Mouse (Mus musculus) intestine, postnatal 0 days (tissue): ENCODE data around the gene Nell1. TPM values are rescaled to one million over a fixed set of nuclear protein-coding genes. Genes with fewer than 3 reads are reported as not detected.

Experiments
- ATAC-seq: fragments of 200-750 bp; cut with Nextera tagmentation; 2 replicates; pipeline ENCODE4 v1.8.0; 2017; ENCODE audit warnings: mild to moderate bottlenecking, moderate TSS enrichment, moderate library complexity
- H3K27ac ChIP-seq: fragments of 300-500 bp; sonication (generic); 2 replicates; pipeline ENCODE4 v1.5.1; 2014; ENCODE audit warnings: mild to moderate bottlenecking, low read depth, low read length, moderate library complexity
- H3K27me3 ChIP-seq: fragments of 300-500 bp; sonication (generic); replicated peaks from 2 replicates; pipeline ENCODE4 v1.6.1; 2014; ENCODE audit warnings: low read length, mixed read lengths; ENCODE audit not compliant: control insufficient read depth, insufficient read depth
- H3K36me3 ChIP-seq: fragments of 300-500 bp; sonication (generic); 2 replicates; pipeline ENCODE4 v1.6.1; 2014; ENCODE audit warnings: mild to moderate bottlenecking, moderate library complexity; ENCODE audit not compliant: control insufficient read depth, insufficient read depth
- H3K4me1 ChIP-seq: fragments of 300-500 bp; sonication (generic); replicated peaks from 2 replicates; pipeline ENCODE4 v1.6.1; 2014; ENCODE audit warnings: antibody characterized with exemption, low read length, mixed read lengths; ENCODE audit not compliant: control insufficient read depth, insufficient read depth
- H3K4me2 ChIP-seq: fragments of 300-500 bp; sonication (generic); replicated peaks from 2 replicates; pipeline ENCODE4 v1.6.1; 2014; ENCODE audit warnings: low read depth, mild to moderate bottlenecking, moderate library complexity
- H3K4me3 ChIP-seq: fragments of 300-500 bp; sonication (generic); 2 replicates; pipeline ENCODE4 v1.5.1; 2014; ENCODE audit warnings: low read depth, low read length
- H3K9ac ChIP-seq: fragments of 300-500 bp; sonication (generic); 2 replicates; pipeline ENCODE4 v1.6.1; 2014; ENCODE audit warnings: mild to moderate bottlenecking, low read depth, low read length
- H3K9me3 ChIP-seq: fragments of 300-500 bp; sonication (generic); 2 replicates; pipeline ENCODE4 v1.6.1; 2016; ENCODE audit warnings: mixed run types; ENCODE audit not compliant: control insufficient read depth
- CTCF ChIP-seq: sonication (generic); IDR thresholded peaks from 2 replicates; pipeline ENCODE4 v1.5.1; 2016; ENCODE audit warnings: low read depth, mild to moderate bottlenecking, control low read depth, antibody characterized with exemption, moderate library complexity
- WGBS: fragments of 180-500 bp; shearing (Covaris S2); extraction: QIAGEN DNeasy Blood & Tissue Kit; methylation state at CpG from one replicate; pipeline ENCODE4 v1.1.7; 2014; 5-methylcytosine and 5-hydroxymethylcytosine counted together
- polyA plus RNA-seq: library from polyadenylated mRNA; unstranded; fragments of >200 nt; fragmentation: Nextera tagmentation; extraction: Ambion mirVana; gene quantifications from 2 replicates; pipeline ENCODE4 v1.2.1, GENCODE M21; 2015

The Nell1 gene
- polyA plus RNA-seq, 1 experiment from 2014 or later = 1.9 TPM

DNA sequence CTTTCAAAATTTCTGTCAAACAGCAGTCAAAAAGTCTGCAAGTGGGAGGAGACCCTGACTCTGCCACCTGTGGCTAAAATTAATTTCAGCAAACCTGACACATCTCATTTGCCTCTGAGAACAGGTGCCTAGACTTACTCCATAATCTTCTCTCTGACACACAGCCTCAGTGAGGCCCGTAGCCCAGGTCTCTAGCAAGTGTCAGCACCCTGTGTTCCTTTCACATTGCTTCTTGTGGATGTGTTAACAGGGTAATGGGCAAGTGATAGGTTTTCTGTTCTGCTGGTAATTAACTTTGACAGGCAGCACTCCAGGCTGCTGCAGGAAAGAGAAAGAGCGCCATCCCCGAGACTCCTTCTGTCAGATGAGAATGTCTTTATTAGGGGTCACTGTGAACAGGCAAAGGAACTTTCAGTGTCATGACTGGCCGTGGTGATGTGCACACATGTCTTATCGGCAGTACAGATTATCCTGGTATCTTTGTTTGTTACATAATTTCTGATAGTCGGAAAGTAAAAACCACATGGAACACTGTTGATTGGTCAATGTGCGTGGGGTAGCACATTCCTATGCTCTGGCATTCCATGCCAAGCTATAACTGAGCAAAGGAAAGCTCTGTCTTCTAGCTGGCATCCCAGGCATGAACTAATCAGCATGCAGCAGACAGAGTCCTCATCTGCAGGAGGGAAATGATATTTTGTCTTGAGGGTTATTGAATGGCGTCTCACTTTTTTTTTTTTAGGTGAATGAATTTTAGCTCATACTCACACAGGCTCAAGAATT, 614.2 kb downstream of the Nell1 start:
- TF ChIP-seq CTCF = no peak
- Histone ChIP-seq H3K4me2 (no peak overlapping the region), H3K36me3 (no peaks in the 10 kb centered on the region), H3K9me3 (no peaks in the 10 kb centered on the region), H3K9ac (no peak overlapping the region), H3K4me1 (no peaks in the 10 kb centered on the region), H3K27ac (no peak overlapping the region), H3K4me3 (no peak overlapping the region), H3K27me3 (no peaks in the 10 kb centered on the region)
- WGBS = 68% methylated on average over 8 of the region's 8 CpGs
- ATAC-seq = no peak

DNA sequence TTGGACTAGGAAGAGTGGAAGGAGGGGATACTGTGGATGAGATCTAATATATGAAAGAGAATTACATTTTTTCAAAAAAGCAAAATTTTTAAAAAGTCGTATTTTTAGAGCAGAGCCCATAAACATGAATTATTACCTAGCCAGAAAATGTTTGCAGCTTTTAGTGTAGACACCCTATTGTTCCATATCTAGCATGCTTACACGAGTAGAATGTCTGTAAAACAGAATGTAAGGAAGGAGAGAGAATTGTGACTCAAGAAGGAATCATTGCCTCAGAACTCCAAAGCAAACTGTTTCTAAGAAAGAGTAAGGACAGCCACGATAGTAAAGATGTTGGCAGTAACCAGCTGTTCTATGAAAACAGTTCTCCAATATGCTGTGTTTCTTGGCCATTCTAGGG, 624.2 kb downstream of the Nell1 start, which contains the start of gene 4933405O20Rik:
4933405O20Rik (plus strand) TSS at position 301 of the 400 bp plus-strand sequence.
- 65% methylated on average over 3 of the region's 3 CpGs for WGBS
- H3K27ac ChIP-seq = no peak within 1 kb of the TSS
- no peaks in the 10 kb centered on the region for H3K36me3 ChIP-seq
- H3K9me3 ChIP-seq = no peaks in the 10 kb centered on the region
- H3K27me3 ChIP-seq = no peaks in the 10 kb centered on the region
- no peak within 1 kb of the TSS for H3K4me3 ChIP-seq
- no peak within 1 kb of the TSS for H3K9ac ChIP-seq
- no peak for ATAC-seq
- H3K4me1 ChIP-seq = no peaks in the 10 kb centered on the region
- no peak within 1 kb of the TSS for H3K4me2 ChIP-seq
- no peak for TF ChIP-seq CTCF

DNA sequence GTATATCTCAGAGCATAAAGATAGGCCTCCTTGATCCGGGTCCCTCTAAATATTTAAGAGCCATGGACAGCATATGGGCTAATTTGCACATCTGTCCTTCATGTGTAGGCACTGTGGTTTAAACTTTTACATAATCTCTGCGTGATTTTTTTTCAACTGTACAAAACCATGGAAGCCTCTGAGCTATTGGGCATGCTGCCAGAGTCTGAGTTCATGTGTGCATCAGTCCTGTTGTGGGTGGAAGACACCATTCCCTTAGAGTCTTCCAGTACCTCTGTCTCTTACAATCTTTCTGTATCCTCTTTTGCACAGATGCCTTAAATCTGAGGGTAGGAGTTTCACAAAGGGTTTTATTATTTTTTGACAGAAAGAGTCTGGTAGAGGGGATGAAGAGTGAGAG, 639.4 kb downstream of the Nell1 start:
- WGBS = 66% methylated on average over 2 of the region's 2 CpGs
- no peaks in the 10 kb centered on the region for H3K9me3 ChIP-seq
- no peak for ATAC-seq
- H3K4me3 ChIP-seq = no peak overlapping the region
- no peaks in the 10 kb centered on the region for H3K27me3 ChIP-seq
- no peak overlapping the region for H3K4me2 ChIP-seq
- no peaks in the 10 kb centered on the region for H3K4me1 ChIP-seq
- no peak overlapping the region for H3K9ac ChIP-seq
- H3K27ac ChIP-seq = no peak overlapping the region
- no peak for TF ChIP-seq CTCF
- H3K36me3 ChIP-seq = no peaks in the 10 kb centered on the region

DNA sequence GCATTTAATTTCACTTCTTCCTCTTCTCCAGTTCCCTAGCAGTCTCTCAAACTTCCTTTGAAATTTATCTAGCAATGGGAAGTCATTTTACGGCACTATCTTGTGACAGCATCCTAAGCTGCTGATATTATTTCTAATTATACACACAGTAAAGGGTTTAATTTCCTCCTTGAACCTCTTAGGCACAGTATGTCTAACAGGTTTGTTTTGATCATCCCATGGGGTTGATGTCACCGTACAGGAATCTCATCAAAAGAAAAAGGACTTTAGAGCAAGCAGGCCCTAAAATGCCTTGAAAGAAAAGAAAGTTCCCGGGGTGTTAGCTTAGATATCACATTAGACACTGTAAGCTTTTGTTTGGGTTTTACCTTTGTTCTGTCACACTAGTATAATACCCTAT, 654.5 kb downstream of the Nell1 start:
- Histone ChIP-seq H3K27ac (no peak overlapping the region), H3K4me2 (no peak overlapping the region), H3K27me3 (no peaks in the 10 kb centered on the region), H3K9me3 (no peaks in the 10 kb centered on the region), H3K4me1 (no peaks in the 10 kb centered on the region), H3K36me3 (no peaks in the 10 kb centered on the region), H3K4me3 (no peak overlapping the region), H3K9ac (no peak overlapping the region)
- WGBS = 70% methylated on average over 3 of the region's 3 CpGs
- no peak for TF ChIP-seq CTCF
- ATAC-seq = no peak

DNA sequence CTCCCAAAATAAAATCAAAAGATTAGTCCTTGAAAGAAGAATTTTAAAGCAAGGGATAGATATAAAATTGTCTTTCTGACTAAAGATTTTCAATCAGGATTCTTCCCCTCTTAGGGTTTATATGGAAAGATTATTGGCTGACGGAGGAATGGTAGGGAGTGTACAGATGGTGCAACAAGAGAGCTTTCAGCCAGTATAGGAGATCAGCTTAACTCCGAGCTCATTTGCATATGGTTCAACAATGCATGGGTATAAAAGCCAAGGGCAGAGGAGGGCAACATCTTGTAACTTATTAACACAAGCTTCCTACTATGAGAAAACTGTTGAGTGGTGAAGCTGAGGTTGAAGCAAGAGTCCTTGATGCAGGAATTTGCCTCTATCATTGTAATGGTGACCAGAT, 658.5 kb downstream of the Nell1 start:
- no peak overlapping the region for H3K27ac ChIP-seq
- no peak for ATAC-seq
- H3K4me2 ChIP-seq = no peak overlapping the region
- H3K4me3 ChIP-seq = no peak overlapping the region
- no peak for TF ChIP-seq CTCF
- no peaks in the 10 kb centered on the region for H3K4me1 ChIP-seq
- no peaks in the 10 kb centered on the region for H3K36me3 ChIP-seq
- H3K27me3 ChIP-seq = no peaks in the 10 kb centered on the region
- H3K9me3 ChIP-seq = no peaks in the 10 kb centered on the region
- no peak overlapping the region for H3K9ac ChIP-seq
- 73% methylated on average over 2 of the region's 2 CpGs for WGBS

DNA sequence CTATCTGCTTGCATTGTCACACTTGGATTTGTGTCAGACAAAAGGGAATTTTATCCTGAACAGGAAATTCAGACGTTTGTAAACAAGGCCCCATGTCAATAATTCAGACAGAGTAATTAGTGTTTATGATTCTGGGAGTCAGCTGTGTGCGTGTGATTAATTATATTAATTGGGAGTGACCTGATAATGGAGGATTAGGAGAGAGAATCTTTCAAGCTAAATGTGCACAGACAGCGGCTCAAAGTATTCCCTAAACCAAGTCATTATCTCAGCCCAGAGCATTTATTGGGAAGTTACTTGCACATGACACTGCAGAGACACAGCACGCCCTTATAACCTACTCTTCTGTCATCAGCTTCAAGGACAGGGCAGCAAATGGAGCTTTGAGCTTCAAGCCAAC, 697.6 kb downstream of the Nell1 start:
- H3K27me3 ChIP-seq = no peaks in the 10 kb centered on the region
- H3K27ac ChIP-seq = no peak overlapping the region
- H3K9ac ChIP-seq = no peak overlapping the region
- no peak for TF ChIP-seq CTCF
- no peak overlapping the region for H3K4me2 ChIP-seq
- WGBS = 59% methylated on average over 4 of the region's 4 CpGs
- H3K4me1 ChIP-seq = no peaks in the 10 kb centered on the region
- ATAC-seq = no peak
- no peak overlapping the region for H3K4me3 ChIP-seq
- no peaks in the 10 kb centered on the region for H3K36me3 ChIP-seq
- H3K9me3 ChIP-seq = no peaks in the 10 kb centered on the region
